Mouse (Mus musculus) lung, adult 2 months (tissue): ENCODE data around the gene Hps5.
A peak's percentile ranks its signal among the peaks of the same experiment; 100 is the strongest.

ENCODE experiments used
- CTCF ChIP-seq: fragments of 200-500 bp; IDR thresholded peaks from 2 replicates; pipeline ENCODE4 v1.5.1; 2011; ENCODE audit warnings: mild to moderate bottlenecking, low read length, control low read depth; ENCODE audit not compliant: insufficient read depth
- POLR2A ChIP-seq: fragments of 200-500 bp; IDR thresholded peaks from 2 replicates; pipeline ENCODE4 v1.6.1; 2011; ENCODE audit warnings: low read depth, mild to moderate bottlenecking, control low read depth, low read length, borderline replicate concordance; ENCODE audit errors: extremely low read depth

DNA sequence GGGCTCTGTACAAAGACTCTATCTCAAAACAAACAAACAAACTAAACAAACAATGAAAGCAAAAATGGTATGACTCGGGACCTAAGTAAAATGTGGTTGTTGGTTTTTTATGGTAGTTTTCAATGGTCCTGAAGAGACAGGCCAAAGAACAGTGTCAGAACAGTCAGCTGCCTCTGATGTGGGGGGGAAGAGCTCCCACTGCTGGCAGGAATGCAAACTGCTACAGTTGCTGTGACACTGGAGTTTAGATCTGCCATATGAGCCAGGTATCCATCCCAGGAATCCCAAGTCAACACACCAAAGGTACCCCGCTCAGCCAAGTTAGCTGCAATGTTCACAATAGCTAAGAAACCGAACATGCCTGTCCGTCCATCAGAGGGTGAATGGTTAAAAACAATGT lies 25.2 kb downstream of the Hps5 start:
- TF ChIP-seq POLR2A: no peak
- peak; percentile 98 for TF ChIP-seq CTCF
